Mouse (Mus musculus) limb, embryonic 11.5 days (tissue): ENCODE results near the gene Vamp1. TPM values are rescaled to one million over a fixed set of nuclear protein-coding genes. Genes with fewer than 3 reads are reported as not detected.

Source experiments
- ATAC-seq: fragments of 200-750 bp; cut with Nextera tagmentation; 2 replicates; pipeline ENCODE4 v1.8.0; 2017; ENCODE audit warnings: low read depth; ENCODE audit not compliant: insufficient number of reproducible peaks, low FRiP score, low TSS enrichment
- DNase-seq: peaks from one replicate; pipeline ENCODE4 v3.0.0-alpha.2; 2015; ENCODE audit warnings: low spot score
- H3K27ac ChIP-seq: fragments of 300-500 bp; sonication (generic); replicated peaks from 2 replicates; pipeline ENCODE4 v1.5.1; 2014; ENCODE audit warnings: low read depth, mild to moderate bottlenecking, low read length
- H3K27me3 ChIP-seq: fragments of 300-500 bp; sonication (generic); 2 replicates; pipeline ENCODE4 v1.6.1; 2014; ENCODE audit warnings: mild to moderate bottlenecking, low read length, mixed read lengths; ENCODE audit not compliant: control insufficient read depth, insufficient read depth
- H3K36me3 ChIP-seq: fragments of 300-500 bp; sonication (generic); 2 replicates; pipeline ENCODE4 v1.6.1; 2014; ENCODE audit warnings: mild to moderate bottlenecking, low read length, moderate library complexity, mixed read lengths; ENCODE audit not compliant: control insufficient read depth, insufficient read depth
- H3K4me1 ChIP-seq: fragments of 300-500 bp; sonication (generic); 2 replicates; pipeline ENCODE4 v1.6.1; 2014; ENCODE audit warnings: low read length, mixed read lengths; ENCODE audit not compliant: control insufficient read depth, insufficient read depth
- H3K4me2 ChIP-seq: fragments of 300-500 bp; sonication (generic); 2 replicates; pipeline ENCODE4 v1.6.1; 2014; ENCODE audit warnings: low read depth, mild to moderate bottlenecking, moderate library complexity; ENCODE audit not compliant: severe bottlenecking
- H3K4me3 ChIP-seq: fragments of 300-500 bp; sonication (generic); 2 replicates; pipeline ENCODE4 v1.5.1; 2014; ENCODE audit warnings: low read depth, low read length
- H3K9ac ChIP-seq: fragments of 300-500 bp; sonication (generic); 2 replicates; pipeline ENCODE4 v1.6.1; 2014; ENCODE audit warnings: mild to moderate bottlenecking, low read length
- H3K9me3 ChIP-seq: fragments of 300-500 bp; sonication (generic); 2 replicates; pipeline ENCODE4 v1.6.1; 2016; ENCODE audit warnings: low read length; ENCODE audit not compliant: control insufficient read depth
- WGBS: fragments of 180-500 bp; shearing (Covaris S2); extraction: QIAGEN DNeasy Blood & Tissue Kit; methylation state at CpG from one replicate; pipeline ENCODE4 v1.1.7; 2014; 5-methylcytosine and 5-hydroxymethylcytosine counted together
- polyA plus RNA-seq: library from polyadenylated mRNA; unstranded; fragments of >200 nt; fragmentation: Nextera tagmentation; extraction: Ambion mirVana; gene quantifications from 2 replicates; pipeline ENCODE4 v1.2.1, GENCODE M21; 2014

Gene Vamp1
- polyA plus RNA-seq, 1 experiment from 2014 or later = 2.3 TPM

DNA sequence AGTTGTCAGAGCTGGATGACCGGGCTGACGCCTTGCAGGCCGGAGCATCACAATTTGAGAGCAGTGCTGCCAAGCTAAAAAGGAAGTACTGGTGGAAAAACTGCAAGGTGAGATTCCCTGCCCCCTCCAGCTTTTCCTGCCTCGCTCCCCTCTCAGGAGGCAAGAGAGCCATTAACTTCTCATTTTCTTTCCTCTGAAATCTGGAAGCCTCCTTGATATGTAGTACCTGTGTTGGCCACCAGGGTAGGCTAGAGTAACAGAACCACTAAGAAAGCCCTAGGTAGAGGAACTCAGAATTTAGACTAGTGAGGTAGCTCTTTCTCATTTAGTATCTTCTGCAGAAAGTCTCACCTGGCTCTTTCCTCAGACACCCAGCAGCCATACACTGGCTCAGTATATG lies 3.6 kb downstream of the Vamp1 start:
- Histone ChIP-seq H3K4me2 (no peak overlapping the region), H3K36me3 (no peaks in the 10 kb centered on the region), H3K9ac (no peak overlapping the region), H3K9me3 (no peaks in the 10 kb centered on the region), H3K27ac (no peak overlapping the region), H3K4me3 (no peak overlapping the region), H3K4me1 (no peaks in the 10 kb centered on the region), H3K27me3 (0 out of 2 replicates have a peak, but pooled peaks cover under 1% of the 10 kb centered on the region)
- WGBS = 70% methylated on average over 4 of the region's 4 CpGs
- ATAC-seq = no peak
- DNase-seq = peak; percentile 60

DNA sequence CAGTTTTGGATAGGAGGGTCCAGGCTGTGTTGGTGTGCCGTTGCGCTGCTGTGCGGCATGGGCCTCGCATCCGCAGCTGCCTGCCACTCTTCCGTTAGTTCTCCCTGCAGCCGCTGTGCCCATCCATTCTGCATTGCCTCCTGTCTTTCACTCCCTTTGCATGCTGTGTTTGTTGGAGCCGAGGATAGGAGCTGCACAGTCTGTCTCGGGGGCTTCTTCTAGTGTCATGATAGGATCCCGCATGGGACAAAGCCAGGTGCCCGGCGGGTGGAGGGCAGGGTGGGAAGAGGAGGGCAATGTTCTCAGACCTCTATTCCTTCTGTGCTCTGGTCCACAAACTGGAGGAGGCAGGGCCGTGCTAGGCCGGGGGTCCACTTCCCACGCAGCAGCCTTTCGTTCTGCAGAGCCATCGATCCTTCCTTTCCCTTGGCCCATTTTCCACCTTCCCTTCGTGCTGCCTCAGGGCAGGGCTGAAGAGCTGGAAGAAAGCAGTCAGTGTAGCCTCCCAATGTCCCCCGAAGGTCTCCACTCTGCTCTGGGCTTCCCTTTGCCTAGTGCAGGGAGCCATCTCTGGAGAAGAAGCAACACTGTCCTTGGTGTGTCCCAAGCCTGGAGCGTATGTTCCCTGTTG lies 5.9 kb downstream of the Vamp1 start:
- no peak for DNase-seq
- Histone ChIP-seq H3K4me3 (no peak overlapping the region), H3K27ac (no peak overlapping the region), H3K4me2 (no peak overlapping the region), H3K9me3 (no peaks in the 10 kb centered on the region), H3K27me3 (no peaks in the 10 kb centered on the region), H3K36me3 (no peaks in the 10 kb centered on the region), H3K9ac (no peak overlapping the region), H3K4me1 (no peaks in the 10 kb centered on the region)
- no peak for ATAC-seq
- WGBS = 91% methylated on average over 20 of the region's 20 CpGs

DNA sequence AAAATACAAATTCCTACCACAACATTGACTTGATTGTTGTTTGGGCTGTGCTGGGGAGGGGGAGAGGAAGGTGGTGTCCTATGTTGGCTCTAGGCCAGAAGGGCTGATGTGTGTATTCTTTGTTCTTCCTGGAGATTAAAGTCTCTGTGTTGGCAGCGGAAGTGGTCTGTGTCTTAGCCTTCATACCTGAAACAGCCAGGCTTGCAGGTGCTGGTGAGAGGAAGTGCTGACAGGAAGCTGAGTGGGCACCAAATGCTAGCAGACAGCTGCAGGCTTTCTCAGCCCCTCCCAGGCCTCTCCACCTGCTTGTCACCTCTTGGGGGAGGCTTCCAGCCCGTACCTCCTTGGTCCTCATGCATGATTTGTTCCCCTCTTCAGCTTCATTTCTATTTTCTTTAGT lies 6.8 kb downstream of the Vamp1 start:
- Histone ChIP-seq H3K36me3 (no peaks in the 10 kb centered on the region), H3K4me1 (no peaks in the 10 kb centered on the region), H3K27me3 (no peaks in the 10 kb centered on the region), H3K9me3 (no peaks in the 10 kb centered on the region), H3K4me3 (no peak overlapping the region), H3K27ac (no peak overlapping the region), H3K9ac (no peak overlapping the region), H3K4me2 (no peak overlapping the region)
- no peak for DNase-seq
- WGBS = 61% methylated on average over 2 of the region's 2 CpGs
- ATAC-seq = no peak

DNA sequence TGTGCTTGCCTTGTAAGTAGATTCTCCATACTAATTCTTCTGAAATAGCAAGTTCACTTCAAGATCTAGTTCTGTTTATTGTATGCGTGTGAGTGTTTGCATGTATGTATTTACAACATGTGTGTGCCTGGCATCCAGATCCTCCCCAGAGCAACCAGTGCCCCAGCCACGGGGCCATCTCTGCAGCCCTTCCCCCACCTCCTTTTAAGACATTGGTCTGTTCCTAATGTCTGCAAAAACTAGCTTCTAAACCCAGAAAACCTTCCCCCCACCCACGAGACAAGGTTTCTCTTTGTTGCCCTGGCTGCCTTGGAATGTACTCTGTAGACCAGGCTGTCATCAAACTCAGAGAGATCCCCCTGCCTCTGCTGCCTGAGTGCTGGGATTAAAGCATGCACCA lies 7.2 kb downstream of the Vamp1 start:
- H3K4me1 ChIP-seq = no peaks in the 10 kb centered on the region
- no peaks in the 10 kb centered on the region for H3K36me3 ChIP-seq
- H3K9ac ChIP-seq = no peak overlapping the region
- no peaks in the 10 kb centered on the region for H3K27me3 ChIP-seq
- 74% methylated on average over 3 of the region's 3 CpGs for WGBS
- no peaks in the 10 kb centered on the region for H3K9me3 ChIP-seq
- no peak overlapping the region for H3K27ac ChIP-seq
- H3K4me3 ChIP-seq = no peak overlapping the region
- H3K4me2 ChIP-seq = no peak overlapping the region
- no peak for DNase-seq
- no peak for ATAC-seq

DNA sequence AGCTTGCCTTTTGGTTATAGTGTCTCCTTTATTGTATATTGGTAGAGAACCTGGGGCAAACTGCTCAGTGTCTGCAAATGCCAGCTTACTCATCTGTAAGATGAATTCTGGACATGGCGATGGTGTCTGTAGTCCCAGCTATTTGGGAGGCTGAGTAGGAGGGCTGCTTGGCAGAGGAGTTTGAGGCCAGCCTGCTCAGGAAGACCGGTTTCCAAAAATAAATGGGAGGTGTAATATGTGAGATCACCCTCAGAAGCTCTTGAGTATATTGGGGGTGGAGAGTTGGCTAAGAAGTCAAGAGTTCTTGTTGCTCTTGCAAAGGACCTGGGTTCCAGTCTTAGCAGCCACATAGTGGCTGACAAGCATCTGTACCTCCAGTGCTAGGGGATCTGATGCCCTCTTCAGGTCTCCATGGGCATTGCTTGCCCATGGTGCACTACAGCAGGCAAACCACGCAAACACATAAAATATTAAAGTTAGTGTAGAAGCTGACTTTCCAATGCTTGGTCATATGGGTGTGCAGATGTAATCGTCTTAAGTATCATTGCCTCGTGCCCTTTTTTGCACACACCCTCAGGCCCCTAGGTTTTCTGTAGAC lies 10.3 kb downstream of the Vamp1 start:
- DNase-seq (no peak), ATAC-seq (no peak)
- Histone ChIP-seq H3K9me3 (no peaks in the 10 kb centered on the region), H3K36me3 (no peaks in the 10 kb centered on the region), H3K4me1 (no peaks in the 10 kb centered on the region), H3K9ac (no peak overlapping the region), H3K27me3 (no peaks in the 10 kb centered on the region), H3K4me2 (no peak overlapping the region), H3K27ac (no peak overlapping the region), H3K4me3 (no peak overlapping the region)
- WGBS = 84% methylated on average over 5 of the region's 5 CpGs

DNA sequence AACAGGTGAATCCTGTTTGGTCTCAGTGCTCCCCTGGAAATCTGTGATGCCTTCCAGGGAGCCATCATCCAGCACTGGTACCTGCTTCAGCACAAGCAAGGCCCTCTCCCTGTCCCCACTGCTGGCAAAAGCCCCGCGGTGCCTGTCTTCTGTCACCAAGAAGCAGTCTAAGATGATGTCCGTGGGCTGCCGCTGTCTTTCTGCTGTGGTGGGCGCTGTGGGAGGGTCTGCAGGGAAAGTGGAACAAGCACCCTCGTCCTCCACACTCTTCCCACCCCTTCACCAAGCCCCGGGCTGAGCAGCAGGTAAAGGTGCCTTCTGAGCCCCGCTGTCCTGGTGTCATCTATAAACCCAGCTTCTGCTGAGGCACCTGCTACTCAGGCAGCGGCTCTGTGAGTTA lies 15.2 kb downstream of the Vamp1 start:
- WGBS = 65% methylated on average over 9 of the region's 9 CpGs
- DNase-seq (no peak), ATAC-seq (no peak)
- Histone ChIP-seq H3K27me3 (no peaks in the 10 kb centered on the region), H3K4me3 (no peak overlapping the region), H3K4me2 (no peak overlapping the region), H3K9ac (no peak overlapping the region), H3K36me3 (no peaks in the 10 kb centered on the region), H3K27ac (no peak overlapping the region), H3K4me1 (peaks cover 12% of the 10 kb centered on the region), H3K9me3 (no peaks in the 10 kb centered on the region)

DNA sequence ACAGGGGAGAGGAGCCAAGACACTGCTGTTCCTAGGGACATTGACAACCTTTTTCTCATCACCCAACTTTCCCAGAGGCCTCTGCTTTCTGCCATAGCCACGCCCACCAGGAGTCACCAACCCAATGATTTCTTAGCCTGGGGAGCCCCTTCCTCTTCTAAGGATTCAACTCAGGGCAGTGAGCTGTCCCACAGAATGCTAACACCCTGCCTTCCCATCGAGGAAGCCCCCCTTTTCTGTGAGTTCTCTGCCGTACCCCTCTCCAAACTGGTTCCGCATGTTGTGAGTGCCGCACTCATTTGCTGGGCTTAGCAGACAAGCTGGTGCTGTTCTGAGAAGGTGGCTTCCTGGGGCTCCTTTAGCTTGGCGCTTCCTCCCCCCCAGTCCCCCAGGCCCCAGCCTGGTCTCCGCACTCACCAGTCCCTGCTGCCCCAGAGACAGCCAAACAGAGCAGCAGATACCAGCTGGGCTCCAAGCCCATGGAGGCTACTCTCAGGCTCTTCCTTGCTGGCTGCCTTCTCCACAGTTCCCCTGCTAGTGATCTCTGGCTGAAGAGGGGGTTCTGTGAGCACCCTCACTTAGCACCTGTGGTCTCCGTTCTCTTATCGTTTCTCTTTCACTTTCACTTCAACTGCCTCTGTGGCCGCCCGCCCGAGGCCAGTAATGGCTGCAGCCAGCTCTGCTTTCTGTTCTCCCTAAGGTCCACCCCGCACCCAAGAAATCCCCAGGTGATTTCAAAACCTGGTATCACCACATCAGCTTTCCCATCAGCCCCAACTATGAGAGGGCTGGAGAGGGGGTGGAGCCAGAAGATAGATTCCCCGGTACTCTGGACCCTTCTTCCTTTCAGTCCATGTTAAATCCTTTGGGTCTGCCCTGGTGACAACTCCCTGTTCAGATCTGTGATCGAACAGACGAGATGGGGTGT lies 16.0 kb downstream of the Vamp1 start, which contains the start of gene Tapbpl:
Tapbpl (minus strand) TSS at position 744 of the 928 bp plus-strand sequence.
- Histone ChIP-seq H3K36me3 (no peaks in the 10 kb centered on the region), H3K4me1 (peaks cover 12% of the 10 kb centered on the region), H3K27me3 (no peaks in the 10 kb centered on the region), H3K4me2 (peak within 1 kb of the TSS; percentile 86), H3K9ac (peak within 1 kb of the TSS; percentile 70), H3K27ac (no peak within 1 kb of the TSS), H3K4me3 (peak within 1 kb of the TSS; percentile 37), H3K9me3 (no peaks in the 10 kb centered on the region)
- ATAC-seq = peak; percentile 32; the same call in 1 of the 2 replicates
- peak; percentile 52 for DNase-seq
- WGBS = 6% methylated on average over 16 of the region's 16 CpGs

DNA sequence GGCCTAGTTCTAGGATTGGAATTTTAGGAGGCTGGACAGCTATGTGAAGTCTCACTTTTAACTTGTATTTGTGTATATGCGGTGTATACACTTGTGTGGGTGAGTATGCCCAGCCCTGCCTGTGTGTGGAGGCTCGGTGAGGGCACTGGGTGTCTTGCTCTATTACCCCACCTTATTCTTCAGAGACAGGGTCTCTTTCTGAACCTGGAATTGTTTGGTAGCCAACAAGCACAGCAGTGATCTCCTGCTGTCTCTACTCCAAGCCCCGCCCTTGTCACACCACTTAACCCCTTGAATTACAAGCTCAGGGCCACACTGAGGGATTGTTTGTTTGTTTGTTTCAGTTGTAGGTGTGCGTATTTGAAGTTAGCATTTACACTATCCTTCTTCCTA lies 16.7 kb downstream of the Vamp1 start:
- 47% methylated on average over 4 of the region's 4 CpGs for WGBS
- Histone ChIP-seq H3K9ac (peak overlapping the region; percentile 70), H3K36me3 (no peaks in the 10 kb centered on the region), H3K9me3 (no peaks in the 10 kb centered on the region), H3K27me3 (no peaks in the 10 kb centered on the region), H3K4me1 (peaks cover 12% of the 10 kb centered on the region), H3K27ac (no peak overlapping the region), H3K4me2 (peak overlapping the region; percentile 86), H3K4me3 (peak overlapping the region; percentile 37)
- ATAC-seq (no peak), DNase-seq (no peak)
